Comparison of ENCODE assay signal across 9 mouse cellular contexts in the genomic region with DNA sequence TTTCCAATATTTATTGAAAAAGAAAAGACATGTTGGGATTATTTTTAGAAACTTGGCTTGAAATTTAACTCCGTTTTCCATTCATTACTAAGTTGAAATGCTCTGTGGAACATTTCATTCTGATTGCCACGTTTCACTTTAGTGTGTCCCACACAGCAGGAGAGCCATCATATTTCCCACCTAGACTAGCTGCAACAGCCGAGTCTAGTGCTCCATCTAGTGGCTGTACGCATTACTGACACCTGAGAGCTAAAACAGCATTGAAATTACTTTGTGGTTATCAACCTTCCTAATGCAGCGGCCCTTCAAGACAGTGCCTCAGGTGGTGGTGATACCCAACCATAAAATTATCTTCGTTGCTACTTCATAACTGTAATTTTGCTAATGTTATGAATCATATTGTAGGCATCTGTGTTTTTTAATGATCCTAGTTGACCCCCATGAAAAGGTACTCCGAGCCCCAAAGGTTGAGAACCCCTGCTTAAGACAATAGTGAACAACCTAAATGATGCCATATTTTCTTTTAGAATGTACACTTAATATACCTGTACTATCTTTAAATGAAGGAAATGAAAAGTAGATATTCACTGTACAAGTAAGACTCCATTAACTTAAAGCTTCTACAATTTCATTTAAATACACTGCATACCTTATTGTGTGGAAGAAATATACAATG.
DNase-seq lines count a peak whose midpoint lies in the region; ATAC-seq and TF ChIP-seq lines count a peak whose summit lies in the region.
"Had no signal": no experiment of that assay in that cellular context is flagged by ENCODE, and none has a peak within 500 bp of the region (broad histone marks: within the 10 kb centered on the region; RNA-seq: fewer than 3 reads in every experiment).

No protein-coding gene starts in this region.

- TF ChIP-seq RAD21 in MEL (IDR thresholded peaks at IDR 0.05; ENCODE audit: low read depth, low read length) = peak; percentile 100

- H3K9ac ChIP-seq in MEL (ENCODE audit: control insufficient read depth, low read depth, low read length, poor library complexity, severe bottlenecking) = no peak overlapping the region
- H3K9ac ChIP-seq in forebrain, embryonic 11.5 days (ENCODE audit: low read length) = no peak overlapping the region
- H3K9ac ChIP-seq: lung, embryonic 15.5 days had no signal

- no peaks in the 10 kb centered on the region for H3K36me3 ChIP-seq in MEL (ENCODE audit: control insufficient read depth in 1 of 2, insufficient read depth in 2 of 2, low read length in 2 of 2)
- no peaks in the 10 kb centered on the region for H3K36me3 ChIP-seq in forebrain, embryonic 11.5 days (ENCODE audit: control insufficient read depth, insufficient read depth, low read length)
- H3K36me3 ChIP-seq: lung, embryonic 15.5 days had no signal

- WGBS in forebrain, embryonic 11.5 days = 22% methylated on average over 7 of the region's 7 CpGs
- WGBS in lung, adult 2 months = 17% methylated on average over 7 of the region's 7 CpGs

- H3K27ac ChIP-seq in MEL (ENCODE audit: control insufficient read depth, low read depth, low read length) = no peak overlapping the region
- no peak overlapping the region for H3K27ac ChIP-seq in forebrain, embryonic 11.5 days (ENCODE audit: low read depth, low read length)
- H3K27ac ChIP-seq: lung, embryonic 15.5 days had no signal

- no peaks in the 10 kb centered on the region for H3K27me3 ChIP-seq in MEL (ENCODE audit: control insufficient read depth in 1 of 2, insufficient read depth in 2 of 2, low read length in 2 of 2)
- no peaks in the 10 kb centered on the region for H3K27me3 ChIP-seq in forebrain, embryonic 11.5 days (ENCODE audit: control insufficient read depth, insufficient read depth, low read length)
- H3K27me3 ChIP-seq: lung, embryonic 15.5 days had no signal

- H3K4me1 ChIP-seq in MEL (ENCODE audit: control insufficient read depth in 1 of 2, insufficient read depth in 2 of 2, low read length in 2 of 2) = no peaks in the 10 kb centered on the region
- no peaks in the 10 kb centered on the region for H3K4me1 ChIP-seq in forebrain, embryonic 11.5 days (replicated peaks; ENCODE audit: control insufficient read depth, insufficient read depth, low read length)
- H3K4me1 ChIP-seq in lung, adult 2 months (ENCODE audit: control insufficient read depth, insufficient read depth, low read length) = no peaks in the 10 kb centered on the region
- H3K4me1 ChIP-seq: lung, embryonic 15.5 days had no signal

- peak; percentile 82 for DNase-seq in MEL (ENCODE audit: low read depth, low spot score)
- peak; percentile 45 for DNase-seq in c-Kit-positive CD71-negative TER-119-negative erythroid progenitor cells, embryonic 14.5 days (ENCODE audit: low read depth)
- peak; percentile 72 for DNase-seq in forebrain, embryonic 11.5 days (ENCODE audit: low spot score)
- DNase-seq in layer of hippocampus, adult 18-20 months (ENCODE audit: low spot score in 2 of 2) = peak; percentile 65 to 89
- DNase-seq in lung, adult 2 months = peak; percentile 58
- DNase-seq in ovary, postnatal 14 days (ENCODE audit: low spot score) = peak; percentile 68
- peak; percentile 30 for DNase-seq in urinary bladder, postnatal 10 days (ENCODE audit: low spot score)

- peak; percentile 83 for ATAC-seq in forebrain, embryonic 11.5 days (replicated peaks; ENCODE audit: low FRiP score)
- ATAC-seq in hematopoietic stem cell, adult 5-6 weeks (replicated peaks in 1 of 2; ENCODE audit: insufficient read depth in 1 of 2, low FRiP score in 2 of 2, low TSS enrichment in 1 of 2, low read depth in 1 of 2, poor library complexity in 2 of 2, severe bottlenecking in 2 of 2) = peak; percentile 80 to 84

- H3K4me3 ChIP-seq in MEL (ENCODE audit: control insufficient read depth in 1 of 2, insufficient read depth in 1 of 2, low read depth in 2 of 2, low read length in 2 of 2) = no peak overlapping the region
- no peak overlapping the region for H3K4me3 ChIP-seq in forebrain, embryonic 11.5 days (ENCODE audit: low read depth, low read length)
- H3K4me3 ChIP-seq in lung, adult 2 months (replicated peaks; ENCODE audit: extremely low read depth, low read depth, low read length) = no peak overlapping the region
- H3K4me3 ChIP-seq: lung, embryonic 15.5 days had no signal

- H3K9me3 ChIP-seq in MEL (replicated peaks; ENCODE audit: insufficient read depth, low read length) = no peaks in the 10 kb centered on the region
- H3K9me3 ChIP-seq in forebrain, embryonic 11.5 days (ENCODE audit: control insufficient read depth, low read length) = no peaks in the 10 kb centered on the region
- H3K9me3 ChIP-seq: lung, embryonic 15.5 days had no signal

- no peak for TF ChIP-seq POLR2A in MEL (IDR thresholded peaks at IDR 0.05; ENCODE audit: control insufficient read depth in 1 of 2, insufficient read depth in 1 of 2, low read depth in 1 of 2, low read length in 2 of 2, poor library complexity in 1 of 2)
- no peak for TF ChIP-seq POLR2A in lung, adult 2 months (IDR thresholded peaks at IDR 0.05; ENCODE audit: borderline replicate concordance, extremely low read depth, low read depth, low read length)

- no peaks in the 10 kb centered on the region for H3K79me2 ChIP-seq in MEL (ENCODE audit: control insufficient read depth, insufficient read depth, low read length, poor library complexity)

- TF ChIP-seq EP300 in MEL (IDR thresholded peaks at IDR 0.05; ENCODE audit: low read depth in 1 of 2, low read length in 2 of 2) = no peak

- peak; percentile 82 to 96 (median 90) for TF ChIP-seq CTCF in MEL (IDR thresholded peaks at IDR 0.05 in 2 of 3, conservative IDR thresholded peaks at IDR 0.05 in 1 of 3; ENCODE audit: control insufficient read depth in 1 of 3, insufficient read depth in 1 of 3, low read depth in 2 of 3, low read length in 3 of 3, poor library complexity in 1 of 3, severe bottlenecking in 1 of 3)
- peak; percentile 57 for TF ChIP-seq CTCF in lung, adult 2 months (IDR thresholded peaks at IDR 0.05; ENCODE audit: insufficient read depth, low read length)

- H3K4me2 ChIP-seq in forebrain, embryonic 11.5 days (ENCODE audit: low read depth, low read length, severe bottlenecking) = no peak overlapping the region
- H3K4me2 ChIP-seq: lung, embryonic 15.5 days had no signal

TF ChIP-seq in MEL, 35 proteins besides CTCF, POLR2A, EP300 and RAD21:
- TF ChIP-seq CHD2 (IDR thresholded peaks at IDR 0.05; ENCODE audit: low read length) = no peak
- 0 out of 2 replicates have a peak, but pooled peaks have one; percentile 19 for TF ChIP-seq MYC (IDR thresholded peaks at IDR 0.05; ENCODE audit: low read depth, low read length)
- 0 out of 2 replicates have a peak, but pooled peaks have one; percentile 27 for TF ChIP-seq GATA1 (IDR thresholded peaks at IDR 0.05; ENCODE audit: low read depth, low read length)
- peak; percentile 98 for TF ChIP-seq SMC3 (IDR thresholded peaks at IDR 0.05; ENCODE audit: low read depth, low read length)
- peak; percentile 44; the same call in 1 of the 2 replicates for TF ChIP-seq ZNF384 (IDR thresholded peaks at IDR 0.05; ENCODE audit: low read depth, low read length)
- TF ChIP-seq SIN3A (IDR thresholded peaks at IDR 0.05; ENCODE audit: low read length) = peak; percentile 46; the same call in 1 of the 2 replicates
- TF ChIP-seq MYB (IDR thresholded peaks at IDR 0.05; ENCODE audit: low read depth, low read length) = no peak
- TF ChIP-seq ELF1 (IDR thresholded peaks at IDR 0.05; ENCODE audit: low read depth, low read length) = no peak
- peak; percentile 98 for TF ChIP-seq ZC3H11A (IDR thresholded peaks at IDR 0.05; ENCODE audit: low read depth, low read length)
- 0 out of 2 replicates have a peak, but pooled peaks have one; percentile 26 for TF ChIP-seq TBP (IDR thresholded peaks at IDR 0.05; ENCODE audit: low read depth, low read length)
- 0 out of 2 replicates have a peak, but pooled peaks have one; percentile 22 for TF ChIP-seq BHLHE40 (IDR thresholded peaks at IDR 0.05; ENCODE audit: borderline replicate concordance, low read depth, low read length)

Comparison
In these comparisons a context has a peak if more than half of its experiments do, and no peak if none do; other contexts are left out.
1. DNase-seq: peak in every context shown above with its lines; median percentile 82 in MEL; 77 in layer of hippocampus, adult 18-20 months; 72 in forebrain, embryonic 11.5 days; 68 in ovary, postnatal 14 days; 58 in lung, adult 2 months; 45 in c-Kit-positive CD71-negative TER-119-negative erythroid progenitor cells, embryonic 14.5 days; 30 in urinary bladder, postnatal 10 days.